Mouse (Mus musculus): ENCODE measurements around the gene Clpx. TPM values are rescaled to one million over a fixed set of nuclear protein-coding genes. Genes with fewer than 3 reads are reported as not detected.
A peak's percentile ranks its signal among the peaks of the same experiment; 100 is the strongest.

The Clpx gene
- 48.3 and 50.9 TPM in 2 replicates for polyA plus RNA-seq (2016; fragmentation: Nextera tagmentation; extraction: Ambion mirVana)

GRCm38 (mm10) chr9:65293973-65294715 lies at the start of gene Clpx:
Clpx (plus strand) TSS chr9:65294260.
- peak; percentile 100 for DNase-seq (ENCODE audit: low spot score)
- Histone ChIP-seq H3K4me1 (peaks cover 21% of the 10 kb centered on the region), H3K9me3 (no peaks in the 10 kb centered on the region), H3K4me3 (peak within 1 kb of the TSS; percentile 97), H3K27me3 (replicated peaks; ENCODE audit: low read depth, poor library complexity, severe bottlenecking) (no peaks in the 10 kb centered on the region), H3K36me3 (replicated peaks) (peaks cover 15% of the 10 kb centered on the region), H3K27ac (replicated peaks) (peak within 1 kb of the TSS; percentile 93)
- WGBS: under 1% methylated on average over 71 of the region's 71 CpGs

DNA sequence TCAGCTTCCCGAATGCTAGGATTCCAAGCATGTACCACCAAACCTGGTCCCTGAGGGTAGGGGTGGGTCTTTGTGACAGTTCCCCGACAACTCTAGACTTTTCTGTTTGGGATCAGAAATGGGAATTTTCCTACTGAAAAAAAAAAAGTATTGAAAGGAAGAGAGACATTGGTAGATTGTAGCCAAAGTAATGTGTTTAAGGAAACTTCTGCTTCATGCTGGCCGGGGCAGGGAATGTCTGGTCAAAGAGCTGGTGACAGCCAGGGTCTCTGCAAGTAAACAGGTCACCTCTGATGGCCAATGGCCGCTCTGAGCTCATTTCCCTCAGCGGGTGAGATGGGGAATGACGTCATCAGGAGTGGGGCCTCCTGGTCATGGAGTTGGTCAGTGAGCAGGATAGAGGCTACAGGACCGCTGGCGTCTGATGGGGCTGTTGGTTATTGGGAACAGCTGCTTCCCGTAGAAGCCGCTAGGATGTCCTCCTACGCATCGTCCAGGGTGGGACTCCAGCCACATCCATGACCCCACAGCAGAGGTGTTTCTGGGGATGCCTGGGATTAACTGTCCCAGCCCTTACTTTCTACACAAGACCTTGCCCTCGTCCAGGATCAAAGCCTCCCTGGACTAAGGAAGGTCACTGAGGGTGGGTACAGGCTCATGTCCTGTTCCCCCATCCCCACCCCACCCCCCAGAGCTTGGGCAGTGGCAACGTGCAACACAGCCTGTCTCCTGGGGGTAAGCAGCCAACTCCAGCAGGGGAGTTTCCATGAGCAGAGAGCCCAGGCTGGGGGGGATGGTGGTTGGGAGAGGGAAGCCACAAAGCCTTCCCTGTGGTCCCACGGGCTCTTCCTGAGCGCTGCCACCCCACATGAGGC lies 46.3 kb upstream of the Clpx start:
- no peaks in the 10 kb centered on the region for H3K36me3 ChIP-seq (replicated peaks)
- no peak overlapping the region; the same call in 1 of the 2 replicates for H3K27ac ChIP-seq (replicated peaks)

DNA sequence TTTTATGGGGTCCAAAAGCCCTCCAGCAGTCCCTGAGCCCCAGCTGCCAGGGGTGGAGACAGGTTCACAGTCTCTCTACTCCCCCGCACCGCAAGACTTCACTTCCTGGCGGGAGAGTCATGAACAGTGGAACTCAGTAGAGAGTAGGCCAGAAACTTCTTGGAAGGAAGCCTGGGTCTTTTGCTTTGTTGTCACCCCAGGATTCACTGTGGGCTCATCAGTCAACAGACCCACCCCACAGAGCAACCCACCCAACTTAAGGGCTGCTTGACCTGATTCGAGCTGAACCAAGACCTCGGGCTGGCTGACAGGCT lies 45.7 kb upstream of the Clpx start:
- Histone ChIP-seq H3K36me3 (replicated peaks) (no peaks in the 10 kb centered on the region), H3K4me3 (no peak overlapping the region)

More for the DNA sequence above, 46.3 kb upstream of the Clpx start:
- H3K9me3 ChIP-seq: no peaks in the 10 kb centered on the region
- DNase-seq (ENCODE audit: low spot score): no peak
- 78% methylated on average over 16 of the region's 16 CpGs for WGBS
- H3K27me3 ChIP-seq (replicated peaks; ENCODE audit: low read depth, poor library complexity, severe bottlenecking): no peaks in the 10 kb centered on the region
- no peak overlapping the region for H3K4me3 ChIP-seq
- peaks cover 33% of the 10 kb centered on the region for H3K4me1 ChIP-seq

GRCm38 (mm10) chr9:65252026-65252425 lies 42.0 kb upstream of the Clpx start:
- no peak overlapping the region for H3K4me3 ChIP-seq
- no peaks in the 10 kb centered on the region for H3K36me3 ChIP-seq (replicated peaks)
- no peak for DNase-seq (ENCODE audit: low spot score)
- no peaks in the 10 kb centered on the region for H3K9me3 ChIP-seq
- H3K27me3 ChIP-seq (replicated peaks; ENCODE audit: low read depth, poor library complexity, severe bottlenecking): no peaks in the 10 kb centered on the region
- 78% methylated on average over 3 of the region's 3 CpGs for whole genome bisulfite sequencing
- H3K27ac ChIP-seq (replicated peaks): no peak overlapping the region
- H3K4me1 ChIP-seq: peaks cover 18% of the 10 kb centered on the region; the same call in 1 of the 2 replicates

More for the DNA sequence above, 45.7 kb upstream of the Clpx start:
- DNase-seq (ENCODE audit: low spot score): no peak
- no peaks in the 10 kb centered on the region for H3K9me3 ChIP-seq
- H3K27ac ChIP-seq (replicated peaks): no peak overlapping the region; the same call in 1 of the 2 replicates
- no peaks in the 10 kb centered on the region for H3K27me3 ChIP-seq (replicated peaks; ENCODE audit: low read depth, poor library complexity, severe bottlenecking)
- WGBS: 90% methylated on average over 5 of the region's 5 CpGs
- H3K4me1 ChIP-seq: peaks cover 27% of the 10 kb centered on the region

DNA sequence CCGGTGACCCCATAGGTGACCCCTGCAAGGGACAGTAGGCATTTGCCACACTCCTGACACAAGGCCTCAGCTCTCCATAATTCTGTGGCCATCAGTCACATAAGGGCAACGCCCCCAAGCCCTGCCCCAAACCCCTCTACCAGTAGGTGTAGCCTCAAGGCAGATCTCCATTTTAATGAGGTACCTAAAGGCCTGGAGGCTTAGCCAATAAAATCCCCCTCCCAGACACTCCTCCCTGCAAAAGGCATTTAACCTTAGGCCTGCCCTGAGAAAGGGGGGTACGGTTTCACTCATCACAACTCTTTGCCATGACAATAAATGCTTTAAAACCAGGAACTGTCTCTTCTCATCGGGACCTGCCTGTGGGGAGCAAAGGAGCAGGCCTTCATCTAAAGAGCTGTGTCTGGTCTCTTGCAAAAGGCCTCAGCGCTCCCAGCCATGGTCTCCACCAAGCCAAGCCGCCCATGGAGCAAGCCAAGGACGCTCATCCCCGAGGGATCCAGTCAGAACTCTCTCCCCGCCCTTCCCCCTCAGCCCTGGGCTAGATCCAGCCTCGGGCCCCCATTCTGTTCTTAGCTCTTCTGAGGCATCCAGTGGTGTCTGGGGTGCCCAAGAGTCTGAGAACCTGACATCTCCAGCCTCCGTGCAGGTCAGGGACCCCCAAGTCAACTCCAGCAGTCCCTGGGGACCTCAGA lies 38.0 kb upstream of the Clpx start:
- Histone ChIP-seq H3K27ac (replicated peaks) (0 out of 2 replicates have a peak overlapping the region, but pooled peaks have one; percentile 30), H3K4me3 (no peak overlapping the region), H3K4me1 (0 out of 2 replicates have a peak, but pooled peaks cover 6% of the 10 kb centered on the region), H3K9me3 (no peaks in the 10 kb centered on the region), H3K27me3 (replicated peaks; ENCODE audit: low read depth, poor library complexity, severe bottlenecking) (no peaks in the 10 kb centered on the region), H3K36me3 (replicated peaks) (no peaks in the 10 kb centered on the region)
- 72% methylated on average over 11 of the region's 11 CpGs for WGBS
- no peak for DNase-seq (ENCODE audit: low spot score)

GRCm38 (mm10) chr9:65257218-65257910 lies 36.7 kb upstream of the Clpx start:
- DNase-seq (ENCODE audit: low spot score): no peak
- H3K27me3 ChIP-seq (replicated peaks; ENCODE audit: low read depth, poor library complexity, severe bottlenecking): no peaks in the 10 kb centered on the region
- 75% methylated on average over 9 of the region's 9 CpGs for WGBS
- H3K4me1 ChIP-seq: 0 out of 2 replicates have a peak, but pooled peaks cover 6% of the 10 kb centered on the region
- H3K9me3 ChIP-seq: no peaks in the 10 kb centered on the region
- H3K27ac ChIP-seq (replicated peaks): no peak overlapping the region
- H3K4me3 ChIP-seq: no peak overlapping the region
- no peaks in the 10 kb centered on the region for H3K36me3 ChIP-seq (replicated peaks)

- WGBS: 79% methylated on average over 7 of the region's 7 CpGs
- no peaks in the 10 kb centered on the region for H3K36me3 ChIP-seq (replicated peaks)
- H3K27ac ChIP-seq (replicated peaks): no peak overlapping the region
- no peaks in the 10 kb centered on the region for H3K27me3 ChIP-seq (replicated peaks; ENCODE audit: low read depth, poor library complexity, severe bottlenecking)
- no peak overlapping the region for H3K4me3 ChIP-seq
- H3K4me1 ChIP-seq: 0 out of 2 replicates have a peak, but pooled peaks cover 6% of the 10 kb centered on the region
- no peak for DNase-seq (ENCODE audit: low spot score)
- no peaks in the 10 kb centered on the region for H3K9me3 ChIP-seq
Observed at GRCm38 (mm10) chr9:65259366-65259765, 34.7 kb upstream of the Clpx start.

GRCm38 (mm10) chr9:65261591-65262230 lies 32.3 kb upstream of the Clpx start:
- no peak for DNase-seq (ENCODE audit: low spot score)
- Histone ChIP-seq H3K27me3 (replicated peaks; ENCODE audit: low read depth, poor library complexity, severe bottlenecking) (no peaks in the 10 kb centered on the region), H3K4me1 (no peaks in the 10 kb centered on the region; the same call in 1 of the 2 replicates), H3K27ac (replicated peaks) (no peak overlapping the region), H3K36me3 (replicated peaks) (no peaks in the 10 kb centered on the region), H3K9me3 (no peaks in the 10 kb centered on the region), H3K4me3 (no peak overlapping the region)
- 87% methylated on average over 2 of the region's 2 CpGs for WGBS

DNA sequence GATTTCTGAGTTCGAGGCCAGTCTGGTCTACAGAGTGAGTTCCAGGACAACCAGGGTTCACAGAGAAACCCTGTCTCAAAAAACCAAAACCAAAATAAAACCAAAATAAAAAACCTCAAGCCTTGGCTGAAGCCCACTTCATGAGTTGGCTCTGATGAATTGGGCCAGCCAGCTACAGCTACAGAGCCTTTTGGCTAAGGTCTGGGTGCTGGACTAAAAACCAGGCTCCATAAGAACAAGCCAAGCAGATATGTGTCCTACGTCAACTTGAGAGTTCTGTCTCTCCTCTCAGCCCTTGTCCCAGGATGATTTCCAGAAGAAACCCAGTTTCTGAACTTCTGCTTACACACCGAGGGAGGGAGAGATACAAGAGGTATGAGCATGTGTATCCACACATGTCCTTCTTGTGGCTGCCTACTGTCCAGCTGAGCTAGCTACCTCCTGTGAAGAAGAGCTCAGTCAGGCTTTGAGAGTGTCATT lies 31.4 kb upstream of the Clpx start:
- H3K27me3 ChIP-seq (replicated peaks; ENCODE audit: low read depth, poor library complexity, severe bottlenecking): no peaks in the 10 kb centered on the region
- DNase-seq (ENCODE audit: low spot score): no peak
- H3K36me3 ChIP-seq (replicated peaks): no peaks in the 10 kb centered on the region
- no peak overlapping the region for H3K4me3 ChIP-seq
- peaks cover 4% of the 10 kb centered on the region for H3K4me1 ChIP-seq
- 91% methylated on average over 3 of the region's 3 CpGs for WGBS
- H3K27ac ChIP-seq (replicated peaks): no peak overlapping the region
- no peaks in the 10 kb centered on the region for H3K9me3 ChIP-seq

GRCm38 (mm10) chr9:65264959-65265358 lies 29.1 kb upstream of the Clpx start, which contains the start of gene Cilp:
Cilp (plus strand) TSS chr9:65265180.
- no peaks in the 10 kb centered on the region for H3K36me3 ChIP-seq (replicated peaks)
- H3K27ac ChIP-seq (replicated peaks): peak within 1 kb of the TSS; percentile 11; the same call in 1 of the 2 replicates
- no peaks in the 10 kb centered on the region for H3K9me3 ChIP-seq
- 54% methylated on average over 5 of the region's 5 CpGs for WGBS
- DNase-seq (ENCODE audit: low spot score): no peak
- peaks cover 11% of the 10 kb centered on the region for H3K4me1 ChIP-seq
- no peak within 1 kb of the TSS for H3K4me3 ChIP-seq
- peaks cover 3% of the 10 kb centered on the region; the same call in 1 of the 2 replicates for H3K27me3 ChIP-seq (replicated peaks; ENCODE audit: low read depth, poor library complexity, severe bottlenecking)

DNA sequence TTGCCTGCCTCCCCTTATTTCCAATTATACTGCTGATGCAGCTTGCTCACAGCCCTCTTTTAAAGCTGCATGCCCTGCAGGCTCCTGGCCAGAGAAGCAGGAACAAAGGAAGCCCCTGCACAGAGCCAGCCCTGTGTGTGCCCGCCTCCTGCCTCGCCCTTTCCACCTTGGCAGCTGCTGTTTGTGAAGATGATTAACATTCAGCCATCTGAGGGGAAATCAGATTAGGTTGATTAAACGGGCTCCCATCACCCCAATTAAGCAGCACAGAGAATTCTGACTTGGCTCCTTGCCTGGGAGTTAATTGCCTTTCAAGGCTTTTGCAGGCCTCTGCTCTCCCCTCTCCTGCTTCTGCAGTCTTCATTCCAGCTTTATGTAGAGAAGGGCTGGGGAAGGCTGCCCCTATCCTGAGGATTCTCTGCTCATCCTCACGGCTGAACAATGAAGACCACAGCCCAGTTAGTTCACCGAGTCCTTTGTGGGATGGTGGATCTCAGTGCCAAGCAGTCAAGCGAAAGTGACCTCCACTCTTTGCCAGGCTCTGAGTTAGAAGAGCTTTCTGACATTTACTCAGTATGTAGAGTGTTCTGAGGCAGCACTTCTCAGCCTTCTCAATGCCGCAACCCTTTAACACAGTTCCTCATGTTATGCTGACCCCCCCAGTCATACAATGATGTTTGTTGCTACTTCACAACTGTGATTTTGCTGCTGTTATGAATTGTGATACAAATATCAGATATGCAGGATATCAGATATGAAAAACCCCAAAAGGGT lies 26.1 kb upstream of the Clpx start:
- Histone ChIP-seq H3K4me3 (no peak overlapping the region), H3K9me3 (no peaks in the 10 kb centered on the region), H3K27me3 (replicated peaks; ENCODE audit: low read depth, poor library complexity, severe bottlenecking) (peaks cover 8% of the 10 kb centered on the region; the same call in 1 of the 2 replicates), H3K4me1 (peaks cover 11% of the 10 kb centered on the region), H3K36me3 (replicated peaks) (no peaks in the 10 kb centered on the region), H3K27ac (replicated peaks) (peak overlapping the region; percentile 80)
- 33% methylated on average over 7 of the region's 7 CpGs for WGBS
- DNase-seq (ENCODE audit: low spot score): peak; percentile 44

Data from embryonic facial prominence, embryonic 10.5 days (tissue).